Mouse (Mus musculus): ENCODE data around the gene Mmp25. TPM values are rescaled to one million over a fixed set of nuclear protein-coding genes. Genes with fewer than 3 reads are reported as not detected.

The Mmp25 gene
- polyA plus RNA-seq, 1 experiment from 2014 or later, result 1.3 TPM

DNA sequence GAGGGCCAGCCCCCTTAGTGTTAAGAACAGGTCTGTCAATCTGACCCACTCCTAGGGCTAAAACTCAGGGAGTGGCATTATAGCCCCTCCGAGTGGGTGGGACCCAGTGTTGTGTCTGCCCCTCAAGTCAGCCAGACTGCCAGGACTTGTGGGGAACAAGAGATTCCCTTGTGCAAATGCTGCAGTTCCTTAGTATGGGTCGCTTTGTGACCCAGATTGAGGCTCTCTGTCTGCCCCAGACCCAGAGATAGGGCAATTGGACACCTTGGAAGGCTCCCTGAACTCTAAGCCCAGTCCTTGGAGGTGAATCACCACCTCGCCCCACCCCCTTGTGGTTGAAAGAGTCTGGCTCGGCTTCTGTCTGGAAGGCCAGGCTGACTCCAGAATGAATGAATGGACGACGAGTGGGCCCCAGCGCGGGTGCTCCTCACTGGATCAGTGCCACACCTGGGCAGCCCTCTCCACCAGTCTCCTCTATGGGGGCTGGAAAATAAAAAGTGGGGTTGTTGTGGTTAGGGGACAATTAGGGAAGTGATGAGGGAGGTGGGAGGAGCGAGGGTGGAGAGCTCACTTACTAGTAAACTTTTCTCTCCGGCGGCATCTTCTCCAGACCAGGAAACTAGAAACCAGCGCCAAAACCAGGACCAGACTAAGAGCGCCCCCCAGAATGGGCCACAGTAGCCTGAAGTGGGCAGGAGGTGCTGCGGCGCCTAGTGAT lies 30.6 kb upstream of the Mmp25 start:
- no peak for ATAC-seq (replicated peaks)
- Histone ChIP-seq H3K4me2 (replicated peaks) (peak overlapping the region; percentile 78), H3K4me3 (peak overlapping the region; percentile 47), H3K27me3 (peaks cover 34% of the 10 kb centered on the region), H3K9me3 (no peaks in the 10 kb centered on the region), H3K36me3 (no peaks in the 10 kb centered on the region), H3K27ac (replicated peaks) (no peak overlapping the region), H3K4me1 (peaks cover 49% of the 10 kb centered on the region), H3K9ac (replicated peaks) (no peak overlapping the region)
- WGBS, result 15% methylated on average over 14 of the region's 15 CpGs

GRCm38 (mm10) chr17:23675127-23675526 lies 30.1 kb upstream of the Mmp25 start:
- peaks cover 29% of the 10 kb centered on the region for H3K27me3 ChIP-seq
- no peaks in the 10 kb centered on the region; the same call in 1 of the 2 replicates for H3K36me3 ChIP-seq
- 48% methylated on average over 5 of the region's 5 CpGs for WGBS
- H3K27ac ChIP-seq (replicated peaks), result no peak overlapping the region
- H3K4me1 ChIP-seq, result peaks cover 49% of the 10 kb centered on the region
- no peak overlapping the region for H3K9ac ChIP-seq (replicated peaks)
- peak overlapping the region; percentile 59; the same call in 1 of the 2 replicates for H3K4me2 ChIP-seq (replicated peaks)
- no peaks in the 10 kb centered on the region for H3K9me3 ChIP-seq
- peak overlapping the region; percentile 69; the same call in 1 of the 2 replicates for H3K4me3 ChIP-seq
- no peak for ATAC-seq (replicated peaks)

GRCm38 (mm10) chr17:23674271-23674952 lies 29.3 kb upstream of the Mmp25 start:
- Histone ChIP-seq H3K9ac (replicated peaks) (peak overlapping the region; percentile 61), H3K36me3 (no peaks in the 10 kb centered on the region; the same call in 1 of the 2 replicates), H3K27ac (replicated peaks) (no peak overlapping the region), H3K4me2 (replicated peaks) (peak overlapping the region; percentile 59), H3K27me3 (peaks cover 22% of the 10 kb centered on the region), H3K4me1 (peaks cover 46% of the 10 kb centered on the region), H3K9me3 (no peaks in the 10 kb centered on the region), H3K4me3 (peak overlapping the region; percentile 69)
- ATAC-seq (replicated peaks), result no peak
- WGBS, result 40% methylated on average over 9 of the region's 9 CpGs

DNA sequence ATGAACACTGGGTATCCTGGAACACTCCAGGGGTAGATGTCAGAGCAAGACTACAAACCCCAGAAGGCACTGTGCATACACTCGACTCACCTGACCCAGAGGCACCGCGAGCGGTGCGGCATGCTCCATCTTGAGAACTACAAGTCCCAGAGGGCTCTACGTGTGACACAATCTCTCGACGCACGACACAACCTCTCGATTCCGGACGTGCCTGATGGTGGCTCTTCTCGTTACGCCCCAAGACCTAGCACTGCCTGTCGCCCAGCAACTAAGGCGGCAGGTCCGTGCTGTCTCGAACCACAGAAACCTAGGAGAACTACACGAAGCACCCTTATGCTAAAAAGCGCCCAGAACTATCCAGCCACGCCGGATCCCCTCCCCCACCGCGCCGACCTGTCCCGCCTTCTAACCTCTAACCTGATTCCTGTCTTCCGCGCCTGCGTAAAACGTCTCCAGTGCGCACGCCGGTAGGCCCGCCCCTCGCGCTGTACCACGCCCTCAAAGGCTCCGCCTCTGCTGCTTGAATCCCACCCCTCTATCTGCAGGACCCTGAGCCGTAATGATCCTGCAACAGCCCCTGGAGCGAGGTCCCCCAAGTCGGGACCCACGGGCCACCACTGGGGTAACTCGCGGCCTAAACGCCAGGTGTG lies 28.5 kb upstream of the Mmp25 start, which contains the start of the genes Hcfc1r1 and Thoc6:
Gene Hcfc1r1, plus strand, starts transcription at position 173 of the 650 bp plus-strand sequence.
Gene Thoc6, minus strand, starts transcription at position 459 of the 650 bp plus-strand sequence.
- peak within 1 kb of the TSS; percentile 59 for H3K4me2 ChIP-seq (replicated peaks)
- peaks cover 42% of the 10 kb centered on the region for H3K4me1 ChIP-seq
- peak within 1 kb of the TSS; percentile 61 for H3K9ac ChIP-seq (replicated peaks)
- no peaks in the 10 kb centered on the region for H3K9me3 ChIP-seq
- under 1% methylated on average over 45 of the region's 45 CpGs for WGBS
- H3K27ac ChIP-seq (replicated peaks), result peak within 1 kb of the TSS; percentile 84
- peaks cover 5% of the 10 kb centered on the region; the same call in 1 of the 2 replicates for H3K36me3 ChIP-seq
- H3K27me3 ChIP-seq, result peaks cover 14% of the 10 kb centered on the region
- ATAC-seq (replicated peaks), result peak; percentile 96
- peak within 1 kb of the TSS; percentile 69 for H3K4me3 ChIP-seq

DNA sequence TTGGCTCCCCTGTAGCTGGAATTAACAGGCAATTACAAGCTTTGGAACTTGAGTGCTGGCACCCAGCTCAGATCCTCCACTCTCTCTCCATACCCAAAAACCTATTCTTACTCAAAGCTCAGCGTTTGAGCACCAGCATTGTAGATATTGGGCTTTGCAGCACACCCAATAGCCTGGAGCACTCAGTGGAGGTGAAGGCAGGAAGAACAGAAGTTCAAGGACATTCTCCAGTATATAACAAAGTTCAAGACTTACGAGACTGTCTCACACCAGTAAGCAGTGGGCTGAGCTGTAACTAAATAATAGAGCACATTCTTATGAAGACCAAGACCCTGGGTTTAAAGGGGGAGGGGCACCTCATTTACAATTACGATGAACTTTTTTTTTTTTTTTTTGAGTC lies 27.7 kb upstream of the Mmp25 start:
- peak overlapping the region; percentile 59 for H3K4me2 ChIP-seq (replicated peaks)
- H3K36me3 ChIP-seq, result peaks cover 5% of the 10 kb centered on the region; the same call in 1 of the 2 replicates
- H3K27ac ChIP-seq (replicated peaks), result no peak overlapping the region
- peaks cover 42% of the 10 kb centered on the region for H3K4me1 ChIP-seq
- H3K27me3 ChIP-seq, result peaks cover 11% of the 10 kb centered on the region; the same call in 1 of the 2 replicates
- H3K4me3 ChIP-seq, result peak overlapping the region; percentile 69
- 0 out of 2 replicates have a peak overlapping the region, but pooled peaks have one; percentile 61 for H3K9ac ChIP-seq (replicated peaks)
- no peak; the same call in 1 of the 2 replicates for ATAC-seq (replicated peaks)
- no peaks in the 10 kb centered on the region for H3K9me3 ChIP-seq
- 66% methylated on average over 3 of the region's 3 CpGs for WGBS

- Histone ChIP-seq H3K4me3 (no peak overlapping the region), H3K9me3 (no peaks in the 10 kb centered on the region), H3K9ac (replicated peaks) (no peak overlapping the region), H3K4me2 (replicated peaks) (no peak overlapping the region), H3K27ac (replicated peaks) (no peak overlapping the region), H3K36me3 (peaks cover 7% of the 10 kb centered on the region; the same call in 1 of the 2 replicates), H3K27me3 (peaks cover 11% of the 10 kb centered on the region; the same call in 1 of the 2 replicates), H3K4me1 (peaks cover 34% of the 10 kb centered on the region)
- WGBS, result 97% methylated on average over 3 of the region's 3 CpGs
- ATAC-seq (replicated peaks), result no peak
Measured at GRCm38 (mm10) chr17:23671519-23671918, 26.4 kb upstream of the Mmp25 start.

DNA sequence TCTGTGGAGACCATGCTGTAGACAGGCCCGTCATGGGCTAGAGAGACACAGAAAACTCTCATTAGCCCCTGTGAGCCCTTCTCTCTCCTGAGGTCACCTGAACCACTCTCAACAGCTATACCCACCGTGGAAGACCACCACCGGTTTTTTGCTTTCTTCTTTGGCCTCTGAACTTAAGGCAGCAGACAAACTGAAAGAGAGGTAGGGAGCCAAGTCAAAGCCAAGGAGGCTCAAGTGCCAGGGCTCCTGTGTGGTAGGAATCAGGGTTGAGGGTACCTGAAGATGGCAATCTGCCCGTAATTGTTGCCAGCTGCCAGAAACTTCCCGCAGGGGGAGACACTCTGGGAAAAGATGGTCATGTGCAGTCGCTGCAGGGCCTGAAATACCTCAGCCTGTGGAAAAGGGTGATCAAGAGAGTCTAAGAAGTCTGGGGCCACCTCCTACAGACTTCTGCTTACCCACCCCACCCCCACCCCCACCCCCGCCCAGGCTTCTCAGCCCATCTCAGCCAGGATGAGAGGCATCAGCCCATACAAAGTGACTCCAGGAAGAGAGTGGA lies 25.5 kb upstream of the Mmp25 start:
- Histone ChIP-seq H3K9ac (replicated peaks) (no peak overlapping the region), H3K27me3 (0 out of 2 replicates have a peak, but pooled peaks cover 3% of the 10 kb centered on the region), H3K27ac (replicated peaks) (no peak overlapping the region), H3K4me2 (replicated peaks) (no peak overlapping the region), H3K4me1 (peaks cover 24% of the 10 kb centered on the region), H3K36me3 (peaks cover 8% of the 10 kb centered on the region; the same call in 1 of the 2 replicates), H3K9me3 (no peaks in the 10 kb centered on the region), H3K4me3 (no peak overlapping the region)
- 86% methylated on average over 7 of the region's 7 CpGs for WGBS
- no peak for ATAC-seq (replicated peaks)

GRCm38 (mm10) chr17:23665511-23665910 lies 20.4 kb upstream of the Mmp25 start:
- Histone ChIP-seq H3K27me3 (peaks cover 27% of the 10 kb centered on the region), H3K36me3 (peaks cover 8% of the 10 kb centered on the region; the same call in 1 of the 2 replicates), H3K4me2 (replicated peaks) (no peak overlapping the region), H3K4me1 (0 out of 2 replicates have a peak, but pooled peaks cover 2% of the 10 kb centered on the region), H3K9ac (replicated peaks) (no peak overlapping the region), H3K27ac (replicated peaks) (no peak overlapping the region), H3K4me3 (no peak overlapping the region), H3K9me3 (no peaks in the 10 kb centered on the region)
- WGBS, result 80% methylated on average over 14 of the region's 14 CpGs
- no peak for ATAC-seq (replicated peaks)

DNA sequence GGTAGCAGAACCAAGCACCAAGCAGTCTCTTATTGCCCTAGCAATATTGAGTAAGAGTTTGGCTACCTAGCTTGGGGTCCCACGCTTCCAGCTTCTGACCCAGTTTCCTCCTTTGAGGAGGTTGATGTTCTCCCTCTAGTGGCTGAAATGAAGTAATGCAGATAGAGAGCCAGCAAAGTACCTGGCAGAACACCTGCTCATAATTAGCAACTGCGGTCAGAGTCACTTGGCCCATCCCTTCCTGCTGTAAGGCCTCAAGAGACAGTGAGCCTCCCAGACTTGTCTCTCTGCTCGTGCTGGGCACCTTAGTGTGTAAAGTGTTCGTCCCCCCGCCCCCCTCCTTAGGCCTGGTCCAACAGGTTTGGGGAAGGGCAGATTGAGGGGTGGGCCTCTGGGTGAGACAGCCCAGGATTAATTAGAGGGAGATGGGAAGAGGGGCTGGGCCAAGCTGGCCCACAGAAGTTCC lies 19.5 kb upstream of the Mmp25 start:
- Histone ChIP-seq H3K36me3 (peaks cover 8% of the 10 kb centered on the region; the same call in 1 of the 2 replicates), H3K4me3 (no peak overlapping the region), H3K9me3 (no peaks in the 10 kb centered on the region), H3K27me3 (peaks cover 36% of the 10 kb centered on the region), H3K27ac (replicated peaks) (no peak overlapping the region), H3K4me2 (replicated peaks) (no peak overlapping the region), H3K4me1 (0 out of 2 replicates have a peak, but pooled peaks cover 5% of the 10 kb centered on the region), H3K9ac (replicated peaks) (no peak overlapping the region)
- peak; percentile 31; the same call in 1 of the 2 replicates for ATAC-seq (replicated peaks)
- WGBS, result 7% methylated on average over 5 of the region's 5 CpGs

DNA sequence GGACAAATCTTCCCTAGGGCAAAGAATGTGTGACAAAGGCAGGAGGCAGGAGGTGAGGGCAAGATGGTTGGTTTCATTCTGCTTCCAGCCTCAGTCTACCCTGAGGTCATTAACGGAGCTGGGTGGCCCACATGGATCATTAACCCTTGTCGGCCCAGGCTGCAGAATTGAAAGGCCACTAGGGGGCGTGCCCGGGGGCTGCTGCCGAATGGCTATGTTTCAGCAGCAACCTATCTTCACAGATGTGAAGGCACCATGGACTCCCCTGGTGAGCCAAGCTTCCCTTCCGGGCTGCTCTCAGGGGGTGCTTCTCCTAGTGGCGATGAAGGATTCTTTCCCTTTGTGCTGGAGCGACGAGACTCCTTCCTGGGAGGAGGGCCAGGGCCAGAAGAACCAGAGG lies 16.4 kb upstream of the Mmp25 start:
- Histone ChIP-seq H3K36me3 (0 out of 2 replicates have a peak, but pooled peaks cover 1% of the 10 kb centered on the region), H3K9ac (replicated peaks) (no peak overlapping the region), H3K27me3 (peaks cover 41% of the 10 kb centered on the region), H3K27ac (replicated peaks) (no peak overlapping the region), H3K9me3 (no peaks in the 10 kb centered on the region), H3K4me1 (0 out of 2 replicates have a peak, but pooled peaks cover 5% of the 10 kb centered on the region), H3K4me3 (no peak overlapping the region), H3K4me2 (replicated peaks) (no peak overlapping the region)
- no peak for ATAC-seq (replicated peaks)
- WGBS, result 3% methylated on average over 9 of the region's 9 CpGs

GRCm38 (mm10) chr17:23660876-23661200 lies 15.8 kb upstream of the Mmp25 start:
- 2% methylated on average over 14 of the region's 14 CpGs for WGBS
- ATAC-seq (replicated peaks), result no peak
- Histone ChIP-seq H3K27me3 (peaks cover 41% of the 10 kb centered on the region), H3K9ac (replicated peaks) (no peak overlapping the region), H3K4me2 (replicated peaks) (no peak overlapping the region), H3K9me3 (no peaks in the 10 kb centered on the region), H3K4me1 (0 out of 2 replicates have a peak, but pooled peaks cover 5% of the 10 kb centered on the region), H3K36me3 (no peaks in the 10 kb centered on the region), H3K27ac (replicated peaks) (no peak overlapping the region), H3K4me3 (no peak overlapping the region)

Data from forebrain, embryonic 15.5 days (tissue).